Mouse (Mus musculus): ENCODE data around the gene Tssk6.

The Tssk6 gene

DNA sequence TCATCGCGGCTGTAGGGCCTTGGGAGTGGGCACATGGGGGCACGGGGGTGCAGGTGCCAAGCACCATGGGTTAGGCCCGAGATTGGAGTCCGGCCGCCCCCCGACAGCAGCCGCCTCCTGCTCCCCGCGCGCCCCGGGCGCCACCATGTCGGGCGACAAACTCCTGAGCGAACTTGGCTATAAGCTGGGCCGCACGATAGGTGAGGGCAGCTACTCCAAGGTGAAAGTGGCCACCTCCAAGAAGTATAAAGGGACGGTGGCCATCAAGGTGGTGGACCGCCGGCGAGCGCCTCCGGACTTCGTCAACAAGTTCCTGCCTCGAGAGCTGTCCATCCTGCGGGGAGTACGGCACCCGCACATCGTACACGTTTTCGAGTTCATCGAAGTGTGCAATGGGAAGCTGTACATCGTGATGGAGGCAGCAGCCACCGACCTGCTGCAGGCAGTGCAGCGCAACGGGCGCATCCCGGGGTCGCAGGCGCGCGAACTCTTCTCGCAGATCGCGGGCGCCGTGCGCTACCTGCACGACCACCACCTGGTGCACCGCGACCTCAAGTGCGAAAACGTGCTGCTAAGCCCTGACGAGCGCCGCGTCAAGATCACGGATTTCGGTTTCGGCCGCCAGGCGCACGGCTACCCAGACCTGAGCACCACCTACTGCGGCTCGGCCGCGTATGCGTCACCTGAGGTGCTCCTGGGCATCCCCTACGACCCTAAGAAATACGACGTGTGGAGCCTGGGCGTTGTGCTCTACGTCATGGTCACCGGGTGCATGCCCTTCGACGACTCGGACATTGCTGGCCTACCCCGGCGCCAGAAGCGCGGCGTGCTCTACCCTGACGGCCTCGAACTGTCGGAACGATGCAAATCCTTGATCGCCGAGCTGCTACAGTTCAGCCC, at the start of gene Tssk6, which contains the start of the genes Ndufa13 and Yjefn3:
Gene Tssk6 (plus strand): TSS at position 22 of the 900 bp plus-strand sequence.
Gene Ndufa13 (minus strand): TSS at position 396 of the 900 bp plus-strand sequence.
Gene Yjefn3 (minus strand): TSS at position 550 of the 900 bp plus-strand sequence.
- no peak for DNase-seq (ENCODE audit: low read depth, low spot score)

DNA sequence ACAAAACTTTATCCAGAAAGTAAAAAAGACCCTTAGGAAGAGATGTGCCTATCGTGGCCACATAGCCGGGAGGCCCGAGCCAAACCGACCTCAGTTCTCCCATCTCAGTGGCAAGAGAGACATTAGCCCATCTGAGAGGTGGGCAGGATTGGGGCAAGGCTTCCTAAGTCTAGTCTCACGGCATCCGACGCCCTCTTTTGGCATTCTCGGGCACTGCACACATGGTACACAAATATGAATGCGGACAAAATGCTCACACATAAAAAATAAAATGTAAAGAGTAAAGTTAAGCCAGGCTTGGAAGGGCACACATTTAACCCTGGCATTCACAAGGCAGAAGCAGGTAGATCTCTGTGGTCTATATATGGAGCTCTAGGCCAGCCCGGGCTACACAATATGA, 48.1 kb upstream of the Tssk6 start:
- DNase-seq (ENCODE audit: low read depth, low spot score), result no peak

DNA sequence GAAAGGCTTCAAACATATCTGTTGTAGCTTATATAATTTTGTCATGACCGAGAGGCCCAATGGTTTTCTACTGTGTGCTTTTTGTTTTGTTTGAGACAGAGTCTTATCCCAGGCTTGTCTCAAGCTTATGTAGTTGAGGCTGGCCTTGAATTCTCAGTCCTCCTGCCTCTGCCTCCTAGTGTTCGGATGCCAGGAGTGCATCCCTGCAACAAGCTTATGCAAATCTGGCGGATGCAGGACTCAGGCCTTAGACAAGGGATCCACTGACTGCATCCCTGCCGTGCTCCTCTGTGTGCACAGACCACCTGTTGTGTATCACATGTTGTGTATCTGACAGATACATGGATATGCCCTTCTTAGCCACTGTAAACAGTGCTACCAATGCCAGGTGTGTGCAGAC, 41.2 kb upstream of the Tssk6 start:
- no peak for DNase-seq (ENCODE audit: low read depth, low spot score)

DNA sequence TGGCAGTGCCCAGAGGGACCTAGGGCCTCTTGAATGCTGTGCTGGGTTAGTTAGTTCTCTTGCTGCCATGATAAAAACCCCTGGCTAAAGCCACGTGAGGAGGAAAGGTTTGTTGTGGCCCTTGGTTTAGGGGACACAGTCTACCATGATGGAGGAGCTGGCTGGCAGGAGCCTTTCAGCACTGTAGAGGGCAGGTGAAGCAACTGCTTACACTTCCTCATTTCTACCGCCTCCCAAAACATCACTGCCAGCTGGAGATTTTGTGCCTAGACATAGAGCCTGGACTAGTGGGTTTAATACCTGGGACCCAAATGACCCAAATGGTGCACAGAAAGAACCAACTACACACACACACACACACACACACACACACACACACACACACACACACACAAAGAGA, 40.7 kb upstream of the Tssk6 start:
- no peak for DNase-seq (ENCODE audit: low read depth, low spot score)

DNA sequence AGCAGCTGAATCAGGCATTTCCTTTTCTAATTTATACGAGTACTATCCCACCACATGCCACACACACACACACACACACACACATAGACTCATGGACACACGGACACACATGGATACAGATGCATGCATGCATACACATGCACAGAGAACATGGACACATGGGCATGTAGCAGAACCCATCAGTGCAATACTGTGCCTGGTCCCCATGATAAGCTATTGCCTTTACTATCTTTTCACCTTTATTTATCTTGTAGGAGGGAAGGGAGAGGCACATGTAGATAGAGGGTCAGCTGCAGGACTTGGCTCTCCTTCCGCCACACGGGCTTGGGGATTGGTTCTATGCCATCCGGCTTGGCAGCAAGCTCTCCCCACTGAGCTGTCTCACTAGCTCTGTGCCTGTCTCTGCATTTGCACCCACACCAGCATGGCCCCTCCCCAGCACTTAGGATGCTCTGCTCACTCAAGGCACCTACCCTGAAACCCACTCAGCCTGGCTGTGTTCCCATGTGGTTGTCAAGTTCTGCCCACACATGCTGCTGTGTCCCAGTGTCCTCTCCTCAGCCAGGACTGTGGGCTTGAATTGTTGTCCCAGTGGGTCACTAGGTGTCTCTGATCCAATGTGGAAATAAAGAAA, 38.5 kb upstream of the Tssk6 start:
- DNase-seq (ENCODE audit: low read depth, low spot score), result no peak

DNA sequence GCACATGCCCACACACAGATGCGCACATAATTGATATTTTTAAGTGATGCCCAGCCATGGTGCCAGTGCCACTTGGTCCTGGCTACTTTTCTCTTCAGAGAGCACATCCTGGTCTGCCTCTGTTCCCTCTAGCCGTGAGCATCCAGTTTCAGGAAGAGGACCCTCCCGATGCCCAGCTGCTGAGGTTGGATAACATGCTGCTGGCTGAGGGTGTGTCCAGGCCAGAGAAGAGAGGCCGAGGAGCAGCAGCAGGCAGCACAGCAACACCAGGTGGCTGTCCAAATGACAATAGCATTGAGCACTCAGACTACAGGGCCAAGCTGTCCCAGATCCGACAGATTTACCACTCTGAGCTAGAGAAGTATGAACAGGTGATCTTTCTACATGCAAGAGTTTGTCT, 37.8 kb upstream of the Tssk6 start:
- no peak for DNase-seq (ENCODE audit: low read depth, low spot score)

DNA sequence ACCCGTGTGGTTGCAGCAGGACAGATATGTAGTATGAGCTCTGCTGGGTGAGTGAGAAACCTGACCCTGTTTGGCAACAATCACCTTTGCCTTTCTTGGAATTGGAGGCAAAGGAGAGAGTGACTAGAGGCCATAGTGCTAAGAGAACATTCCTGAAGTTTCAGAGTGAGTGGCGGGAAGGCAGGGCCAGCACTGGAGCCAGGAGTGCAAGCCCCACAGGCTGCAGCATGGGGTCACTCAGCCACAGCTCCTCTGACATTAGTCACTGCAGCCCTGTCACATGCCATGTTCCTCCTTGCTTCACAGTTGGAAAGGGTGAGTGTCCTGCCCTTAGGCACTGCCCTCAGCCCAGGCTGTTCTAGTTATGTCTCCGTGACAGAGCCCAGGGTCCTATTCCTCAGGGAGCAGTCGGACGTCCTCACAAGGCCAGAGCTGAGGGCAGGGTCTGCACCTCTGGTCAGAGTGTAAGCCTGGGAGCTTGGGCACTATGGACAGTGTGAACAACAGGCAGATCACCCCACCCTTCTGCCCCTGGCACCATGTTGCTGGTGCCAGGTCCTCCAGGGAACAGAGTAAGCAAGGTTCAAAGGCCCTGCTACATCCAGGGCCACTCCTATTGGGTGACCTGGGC, 34.2 kb upstream of the Tssk6 start:
- DNase-seq (ENCODE audit: low read depth, low spot score), result no peak

DNA sequence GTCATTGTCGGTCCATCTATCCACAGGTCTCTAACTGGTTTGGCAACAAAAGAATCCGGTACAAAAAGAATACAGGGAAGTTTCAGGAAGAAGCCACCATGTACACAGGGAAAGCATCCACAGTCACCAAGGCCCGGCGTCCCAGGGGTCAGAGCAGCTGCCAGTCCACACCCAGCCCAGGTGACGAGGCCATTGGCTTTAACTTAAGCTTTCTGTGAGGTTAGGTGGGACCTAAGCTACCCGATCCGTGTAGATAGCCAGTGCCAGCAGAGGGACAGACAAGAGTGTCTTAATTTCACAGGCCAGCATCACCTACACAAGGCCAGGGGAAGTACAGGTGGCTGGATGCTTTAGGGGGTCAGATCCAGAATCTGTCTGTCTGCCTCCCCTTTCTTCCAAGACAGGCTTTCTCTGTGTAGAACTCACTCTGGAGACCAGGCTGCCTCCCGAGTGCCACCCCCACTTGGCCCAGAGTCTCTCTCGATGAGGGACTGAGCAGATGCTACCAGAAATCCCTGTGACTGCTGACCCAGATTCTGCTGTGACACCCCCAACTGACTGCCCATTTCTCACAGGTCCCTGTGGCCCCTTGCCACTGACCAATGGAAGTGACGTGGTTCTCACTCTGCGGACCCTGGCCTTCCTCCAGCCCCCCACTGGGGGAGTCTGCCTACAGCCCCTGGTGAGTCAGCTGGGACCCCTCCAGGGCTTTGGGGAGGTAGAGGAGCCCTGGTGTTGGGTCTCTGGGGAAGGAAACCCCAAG, 31.8 kb upstream of the Tssk6 start:
- no peak for DNase-seq (ENCODE audit: low read depth, low spot score)

DNA sequence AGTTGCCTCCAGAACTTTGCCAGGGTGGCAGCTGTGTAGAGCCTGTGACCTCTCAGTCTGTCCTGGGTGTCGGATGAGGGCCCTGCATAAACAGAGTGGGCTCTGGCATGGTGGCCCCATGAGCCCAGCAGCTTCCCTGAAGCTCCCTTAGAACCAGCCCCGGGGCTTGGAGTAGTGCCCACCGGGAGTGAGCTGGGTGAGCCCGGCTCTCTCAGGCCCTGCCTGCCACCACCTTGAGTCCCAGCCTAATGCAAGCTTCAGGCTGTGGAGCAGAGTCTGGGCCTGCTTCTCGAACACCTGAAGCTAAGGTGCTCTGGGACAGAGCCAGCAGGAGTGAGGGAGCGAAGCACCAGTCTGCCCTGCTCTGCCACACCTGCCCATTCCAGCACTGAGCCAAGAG, 31.1 kb upstream of the Tssk6 start:
- no peak for DNase-seq (ENCODE audit: low read depth, low spot score)

DNA sequence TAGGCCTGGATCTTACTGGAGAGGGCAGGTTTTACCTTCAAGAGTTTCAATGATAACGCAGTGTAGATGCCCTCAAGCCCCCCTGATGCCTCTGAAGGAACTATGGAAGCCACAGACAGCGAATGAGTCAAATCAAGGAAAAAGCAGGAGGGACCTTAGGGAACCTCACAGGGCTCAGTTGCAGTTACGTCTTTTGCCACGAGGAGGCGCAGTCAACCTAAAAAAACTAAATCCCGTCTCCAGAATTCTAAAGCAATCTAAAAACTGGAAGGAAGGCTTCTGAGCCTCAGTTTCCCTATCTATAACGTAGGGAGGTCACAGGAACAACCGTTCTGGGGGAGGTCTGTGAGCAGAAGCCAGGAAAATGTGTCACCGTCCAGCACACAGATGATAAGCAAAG, 27.8 kb upstream of the Tssk6 start:
- peak; percentile 45 for DNase-seq (ENCODE audit: low read depth, low spot score)

DNA sequence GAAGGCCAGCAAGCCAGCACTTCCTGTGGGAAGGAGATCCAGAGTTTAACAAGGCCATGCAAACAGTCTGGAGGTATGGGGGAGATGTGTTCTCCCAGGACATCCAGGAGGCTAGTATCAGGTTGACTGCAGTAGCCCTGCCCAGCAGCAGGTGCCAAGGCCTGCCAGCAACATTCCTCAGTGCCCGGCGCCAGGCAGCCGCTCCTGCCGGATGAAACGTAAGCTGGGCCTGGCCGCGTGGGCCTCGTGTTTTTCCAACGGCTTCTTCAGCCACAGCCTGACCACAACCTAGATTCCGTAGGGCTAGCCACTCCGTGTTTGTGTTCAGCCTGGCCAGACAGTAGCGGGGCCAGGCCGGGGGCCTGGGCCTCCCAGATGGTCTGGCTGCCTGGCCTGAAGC, 27.3 kb upstream of the Tssk6 start:
- DNase-seq (ENCODE audit: low read depth, low spot score), result no peak

DNA sequence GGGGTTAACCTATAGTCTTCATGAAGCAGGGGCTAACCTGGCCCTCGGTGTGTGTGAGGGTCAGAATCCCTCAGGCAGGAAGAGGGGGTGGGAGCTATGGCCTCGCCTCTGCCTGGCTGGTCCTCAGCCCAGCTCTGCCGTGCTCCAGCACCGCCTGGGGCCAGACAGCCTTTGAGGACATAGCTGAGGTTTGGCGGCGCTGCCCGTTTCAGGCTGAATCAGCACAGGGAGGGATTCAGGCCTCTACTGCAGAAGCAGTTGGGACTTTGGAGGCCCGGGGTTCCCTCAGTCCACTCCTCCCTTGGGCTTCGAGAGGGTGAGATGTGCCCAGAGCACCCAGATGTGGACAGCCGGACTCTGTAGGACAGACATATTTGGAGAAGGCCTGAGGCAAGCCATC, 25.9 kb upstream of the Tssk6 start:
- no peak for DNase-seq (ENCODE audit: low read depth, low spot score)

DNA sequence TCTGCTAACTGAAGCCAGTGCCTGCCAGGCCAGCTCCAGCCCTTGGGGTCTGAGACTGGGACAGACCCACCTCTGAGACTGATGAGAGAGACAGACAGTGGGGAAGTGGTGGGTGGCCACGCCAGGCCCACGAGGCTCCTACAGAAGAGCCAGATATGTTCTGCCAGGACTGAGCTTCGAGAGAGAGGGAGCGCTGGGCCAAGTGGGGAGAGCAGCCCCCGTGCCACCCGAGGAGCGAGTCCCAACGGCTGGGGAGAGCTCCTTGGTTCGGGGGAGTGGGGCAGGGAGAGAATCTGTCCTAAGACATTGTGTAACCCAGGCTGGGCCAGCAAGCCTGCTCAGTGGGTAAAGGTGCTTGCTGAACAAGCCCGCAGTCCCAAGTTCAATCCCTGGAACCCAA, 25.0 kb upstream of the Tssk6 start:
- no peak for DNase-seq (ENCODE audit: low read depth, low spot score)

DNA sequence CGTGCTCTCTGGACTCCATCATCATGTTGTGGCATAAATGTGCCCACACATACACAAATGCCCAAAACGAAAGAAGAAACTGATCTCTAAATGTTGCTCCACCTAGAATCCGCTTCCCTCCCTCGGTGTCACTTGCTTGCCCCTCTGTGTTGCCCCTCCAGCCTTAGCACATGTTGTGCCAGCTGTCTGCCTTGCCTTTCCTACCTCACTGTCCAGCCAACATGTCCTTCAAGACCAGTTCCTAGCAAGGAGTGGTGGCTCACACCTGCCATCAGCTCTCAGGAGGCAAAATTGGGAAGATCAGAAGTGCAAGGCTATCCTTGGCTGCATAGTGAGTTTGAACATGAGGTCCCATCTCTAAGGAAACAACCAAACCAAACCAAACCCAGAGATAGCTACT, 24.6 kb upstream of the Tssk6 start:
- no peak for DNase-seq (ENCODE audit: low read depth, low spot score)

DNA sequence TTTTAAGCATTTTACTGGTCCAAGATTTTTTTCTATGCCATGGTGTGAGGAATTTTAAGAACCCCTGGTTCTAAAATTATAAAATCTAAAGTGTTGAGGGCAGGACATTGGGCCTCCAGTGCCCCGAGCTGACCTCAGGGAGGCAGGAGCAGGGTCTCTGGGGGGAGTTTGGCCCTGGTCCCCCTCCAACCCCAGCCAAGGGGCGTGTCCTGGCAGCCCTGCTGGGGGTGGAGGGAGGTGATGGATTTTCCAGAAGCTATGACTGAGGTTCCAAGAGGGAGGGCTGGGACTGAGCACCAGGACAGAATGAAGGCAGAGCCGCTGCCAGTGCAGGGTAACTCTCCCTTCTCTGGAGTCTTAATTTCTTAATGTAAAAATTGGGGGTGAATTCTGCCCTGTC, 24.0 kb upstream of the Tssk6 start:
- DNase-seq (ENCODE audit: low read depth, low spot score), result no peak

DNA sequence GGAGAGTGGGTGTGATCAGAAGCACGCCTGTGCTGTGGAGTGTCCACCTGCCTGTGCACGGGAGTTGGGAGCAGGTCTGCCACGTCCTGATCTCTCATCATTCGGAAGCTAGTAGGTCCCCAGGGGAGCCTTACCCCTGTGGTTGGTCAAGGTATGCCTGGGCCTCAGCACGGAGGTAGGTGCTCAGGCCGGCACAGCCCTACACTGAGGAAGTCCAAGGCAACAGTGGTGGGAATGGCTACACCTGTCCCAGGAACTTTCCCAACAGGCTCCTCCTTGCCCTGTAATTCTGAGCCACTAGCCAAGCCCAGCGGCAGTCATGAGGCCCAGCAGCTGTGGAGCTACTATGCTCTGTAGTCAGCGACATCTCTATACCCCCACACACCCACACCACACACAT, 22.3 kb upstream of the Tssk6 start:
- no peak for DNase-seq (ENCODE audit: low read depth, low spot score)

DNA sequence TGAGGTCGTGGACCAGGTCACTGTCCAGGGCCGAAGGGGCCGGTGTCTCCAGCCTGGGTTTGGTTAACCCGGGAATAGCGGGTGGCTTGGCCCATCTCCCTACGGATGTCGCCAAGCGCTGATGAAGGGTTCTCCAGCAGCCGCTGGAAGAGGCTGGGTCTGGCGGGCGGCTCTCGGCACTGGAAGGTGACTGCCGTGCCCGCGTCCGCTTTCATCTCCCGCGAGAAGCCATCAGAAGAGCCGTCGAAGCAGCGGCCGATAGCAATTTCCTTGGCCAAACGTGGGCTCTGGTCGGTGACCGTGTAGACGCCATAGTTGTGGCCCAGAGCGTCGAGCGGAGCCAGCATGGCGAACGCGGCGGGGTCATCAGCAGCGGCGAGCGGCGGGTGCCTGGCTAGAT, 21.1 kb upstream of the Tssk6 start:
- DNase-seq (ENCODE audit: low read depth, low spot score), result no peak

DNA sequence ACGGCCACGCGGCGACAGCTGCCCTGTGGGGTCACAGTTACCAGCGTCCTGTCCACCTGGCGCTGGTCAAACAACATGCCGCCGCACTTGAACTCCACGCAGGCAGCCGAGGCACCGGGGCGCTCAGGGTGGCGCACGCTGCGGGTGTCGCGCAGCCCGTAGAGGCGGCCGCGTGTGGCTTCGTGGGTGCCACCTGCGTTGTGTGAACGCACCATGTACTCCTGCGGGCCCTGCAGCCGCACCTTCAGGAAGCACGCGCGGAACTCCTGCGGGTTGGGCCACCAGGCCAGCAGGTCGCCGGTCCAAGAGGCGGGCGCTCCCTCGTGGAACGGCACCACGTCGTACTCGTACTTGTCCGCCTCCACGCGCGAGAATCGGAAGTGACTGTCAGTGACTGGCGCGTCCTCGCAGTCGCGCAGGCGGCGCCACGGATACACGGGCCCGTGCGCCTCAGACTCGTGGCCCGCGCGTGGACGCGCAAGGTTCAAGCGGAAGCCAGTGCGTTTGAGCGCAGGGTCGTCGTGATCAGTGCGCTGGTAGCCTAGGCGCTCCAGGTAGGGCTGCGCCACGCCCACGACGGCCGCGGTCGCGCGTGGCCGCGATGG, 20.6 kb upstream of the Tssk6 start:
- DNase-seq (ENCODE audit: low read depth, low spot score), result no peak

DNA sequence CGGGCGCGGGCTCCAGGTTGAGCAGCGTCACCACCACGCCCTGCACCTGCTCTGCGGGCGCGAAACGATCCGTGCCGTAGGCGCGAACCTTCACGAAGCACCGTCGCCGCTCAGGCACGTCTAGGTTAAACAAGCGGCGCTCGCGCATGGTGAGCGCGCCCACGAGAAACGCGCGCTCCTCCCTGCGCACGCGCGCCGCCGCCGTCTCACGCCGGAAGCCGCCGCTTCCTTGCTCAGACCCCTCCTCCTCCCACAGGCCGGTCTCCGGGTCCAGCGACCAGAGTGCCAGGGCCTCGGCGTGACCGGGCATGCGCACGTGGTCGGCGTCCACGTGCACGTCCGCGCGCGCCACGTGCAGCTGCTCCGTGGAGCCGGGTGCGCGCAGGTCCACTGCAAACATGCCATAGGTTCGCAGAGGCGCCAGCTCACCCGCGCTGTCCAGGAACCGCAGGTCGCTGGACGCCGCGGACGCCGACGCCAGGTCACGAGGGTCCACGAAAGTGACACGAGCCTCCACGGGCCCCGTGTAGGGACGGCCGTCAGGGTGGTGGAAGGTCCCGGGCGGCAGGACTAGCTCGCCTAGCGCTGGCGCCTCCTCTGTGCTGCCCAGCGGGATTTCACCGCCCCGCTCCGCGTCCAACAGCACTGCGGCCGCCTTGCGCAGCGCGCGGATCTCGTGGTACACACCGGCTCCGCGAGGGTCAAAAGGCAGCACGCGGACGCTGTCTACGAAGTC, 19.8 kb upstream of the Tssk6 start:
- DNase-seq (ENCODE audit: low read depth, low spot score), result peak; percentile 51

DNA sequence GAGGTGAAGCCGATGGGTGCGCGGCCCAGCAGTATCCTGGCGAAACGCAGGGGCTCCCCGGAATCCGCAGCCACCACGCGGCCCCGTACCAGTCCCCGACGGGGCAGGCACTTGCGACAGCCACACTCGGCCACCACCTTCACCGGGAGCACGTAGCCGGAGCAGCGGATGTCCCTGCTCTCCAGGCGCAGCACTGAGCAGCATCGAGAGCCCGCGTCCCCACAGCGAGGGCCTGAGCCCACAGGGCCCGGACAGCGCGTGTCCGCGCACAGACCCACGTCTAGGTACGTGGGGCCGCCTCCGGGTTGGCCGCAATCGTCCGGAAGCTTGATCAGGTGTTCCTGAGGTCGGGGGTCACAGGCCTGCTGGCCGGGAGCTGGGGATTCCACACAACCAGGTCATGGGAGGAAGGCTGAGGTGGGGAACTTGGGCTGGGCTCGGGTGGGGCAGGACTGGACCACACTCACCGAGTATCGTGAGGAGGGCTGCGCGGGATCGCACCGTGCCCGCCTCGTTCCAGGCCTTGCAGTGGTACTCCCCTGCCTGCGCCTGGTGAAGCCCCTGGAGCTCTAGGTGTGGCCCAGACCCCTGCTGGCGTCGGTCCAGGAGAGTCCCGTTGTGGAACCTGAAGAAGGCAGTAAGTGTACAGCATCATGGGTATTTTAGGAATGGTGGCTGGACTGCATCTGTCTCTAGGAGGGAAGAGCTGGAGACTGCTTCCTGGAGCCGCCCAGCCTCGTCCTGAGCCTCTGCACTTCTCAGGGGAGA, 19.0 kb upstream of the Tssk6 start:
- DNase-seq (ENCODE audit: low read depth, low spot score), result no peak

Measured in embryo, embryonic 11.5 days (tissue).